Mouse (Mus musculus) telencephalon, adult 2 months (tissue): ENCODE measurements at regions not wholly inside any gene's neighbourhood (a gene's known extent, or its start where the extent isn't known, plus 50 kb on each side); places are given as distances from the start of the nearest gene placed in this dataset.

Source experiments
- DNase-seq: peaks from one replicate; pipeline ENCODE4 v3.0.0-alpha.2; 2011; ENCODE audit warnings: low read depth, low spot score

DNA sequence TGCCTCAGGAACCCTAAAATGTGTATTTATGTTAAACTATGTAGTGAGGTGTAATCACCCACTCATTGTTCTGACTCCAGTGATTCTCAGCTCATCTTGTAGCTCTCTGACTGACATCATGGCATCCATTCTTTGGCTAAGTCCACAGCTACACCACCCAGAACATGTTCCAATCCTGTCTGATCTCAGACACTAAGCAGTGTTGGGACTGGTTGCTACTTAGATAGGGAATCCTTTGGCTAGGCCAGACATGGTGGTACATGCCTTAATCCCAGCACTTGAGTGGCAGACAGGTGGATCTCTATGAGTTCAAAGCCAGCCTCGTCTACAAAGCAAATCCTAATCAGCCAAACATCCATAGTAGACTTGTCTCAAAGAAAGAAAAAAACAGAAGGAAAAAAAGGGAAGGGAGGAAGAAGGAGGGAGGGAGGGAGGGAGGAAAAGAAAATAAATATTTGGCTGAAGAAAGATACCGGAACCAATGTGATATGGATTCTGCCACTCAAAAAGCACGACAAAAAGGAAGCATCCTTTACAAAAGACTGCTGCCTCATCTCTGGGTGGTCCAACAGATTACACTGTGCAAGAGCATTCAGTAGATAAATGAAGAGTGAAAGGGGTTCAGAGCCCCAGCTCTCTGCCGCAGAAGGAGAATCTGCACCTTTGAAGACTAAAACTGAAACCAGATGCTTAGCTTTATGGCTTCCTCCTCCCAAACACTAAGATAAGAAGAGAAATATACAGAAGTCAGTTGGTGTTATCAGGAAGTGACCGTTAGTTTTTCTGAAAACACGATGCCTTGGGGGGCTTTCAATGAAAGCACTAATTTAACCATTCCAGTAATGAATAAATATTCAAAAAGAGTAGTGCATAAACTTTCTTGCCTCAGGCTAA, 51.5 kb upstream of the Med13 start:
- DNase-seq, result no peak

DNA sequence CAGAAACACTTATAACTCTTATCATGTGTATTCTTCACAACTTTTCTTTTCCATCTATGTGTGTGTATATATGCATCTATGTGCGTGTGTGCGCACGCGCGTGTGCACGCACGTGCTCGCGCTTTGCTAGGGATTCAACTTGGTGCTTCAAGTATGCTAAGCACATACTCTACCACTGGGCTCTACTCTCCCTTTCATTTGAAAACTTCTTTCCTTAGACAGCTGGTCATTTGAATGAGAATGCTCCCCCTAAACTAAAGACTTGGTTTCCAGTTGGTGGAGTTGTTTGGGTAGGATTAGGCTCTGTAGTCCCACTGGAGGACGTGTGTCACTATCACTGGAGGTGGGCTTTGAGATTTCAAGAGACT, 52.2 kb upstream of the Med13 start:
- DNase-seq, result no peak

DNA sequence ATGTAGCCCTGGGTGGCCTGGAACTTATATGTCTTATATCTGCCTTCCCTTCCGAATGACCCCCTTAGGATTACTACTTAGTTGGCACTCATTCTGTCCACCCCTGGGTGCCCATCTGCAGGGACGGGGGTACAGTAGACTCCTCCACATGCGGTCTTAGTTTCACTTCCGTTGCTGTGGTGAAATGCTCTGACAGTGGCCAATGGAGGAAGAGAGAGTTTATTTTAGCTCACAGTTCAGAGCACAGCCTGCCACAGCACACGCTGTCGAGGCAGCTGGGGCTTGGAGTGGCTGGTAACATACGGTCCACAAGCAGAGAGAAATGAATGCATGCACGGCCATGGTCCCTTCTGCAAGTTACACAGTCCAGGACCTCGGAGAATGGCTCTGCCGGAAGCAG, 53.1 kb upstream of the Med13 start:
- DNase-seq, result no peak

DNA sequence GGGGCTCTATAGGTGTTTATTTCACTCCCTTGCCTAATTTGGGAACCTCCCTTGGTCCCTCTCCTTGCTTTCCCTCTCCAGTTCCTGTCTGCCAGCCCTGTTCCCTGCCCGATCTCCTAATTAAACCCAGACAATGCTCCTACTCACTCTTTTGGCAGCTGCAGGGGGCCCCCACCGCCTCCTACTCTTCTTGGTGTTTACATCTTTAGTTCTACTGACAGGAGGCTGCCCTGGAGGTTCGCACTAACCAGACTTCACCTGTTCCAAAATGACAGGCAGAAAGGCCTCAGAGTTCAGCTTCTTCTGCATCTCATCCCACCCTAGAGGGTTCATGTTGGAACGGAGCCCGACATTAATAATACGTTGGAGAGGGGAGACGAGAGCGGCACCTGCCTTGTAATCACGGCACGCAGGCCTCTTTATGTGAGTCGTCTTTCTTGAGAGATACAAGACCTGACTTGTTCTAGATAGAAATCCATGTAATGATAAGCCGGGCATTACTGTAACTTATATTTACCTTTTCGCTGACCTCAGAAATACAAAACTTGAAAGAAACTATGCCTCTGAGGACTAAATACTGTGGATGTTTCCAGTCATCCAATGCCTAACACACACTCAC, 55.5 kb upstream of the Med13 start:
- no peak for DNase-seq

DNA sequence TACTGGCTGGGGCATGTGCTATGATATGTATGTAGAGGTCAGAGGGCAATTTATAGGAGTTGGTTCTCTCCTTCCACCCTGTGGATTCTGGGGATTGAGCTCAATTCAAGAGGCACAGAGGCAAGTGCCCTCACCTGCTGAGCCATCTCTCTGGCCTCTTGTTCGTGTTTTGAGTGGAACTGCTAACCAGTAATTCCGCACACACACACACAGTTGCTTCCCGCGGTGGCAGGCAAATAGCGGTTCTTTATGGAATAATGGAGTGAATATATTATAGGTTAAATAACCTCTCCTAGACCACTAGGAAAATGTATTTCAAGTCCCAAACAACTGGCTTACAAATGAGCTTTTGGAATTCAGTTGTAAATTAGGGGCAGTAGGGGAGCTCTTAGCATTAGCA, 59.1 kb upstream of the Med13 start:
- no peak for DNase-seq

DNA sequence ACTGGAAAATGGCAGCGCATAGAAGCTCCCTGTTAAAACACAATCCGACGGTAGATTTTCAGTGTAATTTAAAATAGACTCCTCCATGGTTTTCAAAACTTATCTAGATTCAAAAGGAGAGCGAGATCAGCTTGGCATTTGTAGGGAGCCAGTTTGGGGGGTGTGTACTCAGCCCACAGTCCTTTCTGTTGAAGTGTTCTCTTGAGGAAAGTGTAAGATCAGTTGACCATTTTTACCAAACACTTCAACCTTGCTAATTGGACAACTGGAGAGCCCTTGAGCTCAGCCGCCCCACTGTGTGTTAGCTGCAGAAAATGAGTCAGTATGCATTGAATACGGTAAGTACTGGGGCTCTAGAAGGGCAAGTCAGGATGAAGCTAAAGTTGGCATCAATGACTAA, 59.8 kb upstream of the Med13 start:
- no peak for DNase-seq

DNA sequence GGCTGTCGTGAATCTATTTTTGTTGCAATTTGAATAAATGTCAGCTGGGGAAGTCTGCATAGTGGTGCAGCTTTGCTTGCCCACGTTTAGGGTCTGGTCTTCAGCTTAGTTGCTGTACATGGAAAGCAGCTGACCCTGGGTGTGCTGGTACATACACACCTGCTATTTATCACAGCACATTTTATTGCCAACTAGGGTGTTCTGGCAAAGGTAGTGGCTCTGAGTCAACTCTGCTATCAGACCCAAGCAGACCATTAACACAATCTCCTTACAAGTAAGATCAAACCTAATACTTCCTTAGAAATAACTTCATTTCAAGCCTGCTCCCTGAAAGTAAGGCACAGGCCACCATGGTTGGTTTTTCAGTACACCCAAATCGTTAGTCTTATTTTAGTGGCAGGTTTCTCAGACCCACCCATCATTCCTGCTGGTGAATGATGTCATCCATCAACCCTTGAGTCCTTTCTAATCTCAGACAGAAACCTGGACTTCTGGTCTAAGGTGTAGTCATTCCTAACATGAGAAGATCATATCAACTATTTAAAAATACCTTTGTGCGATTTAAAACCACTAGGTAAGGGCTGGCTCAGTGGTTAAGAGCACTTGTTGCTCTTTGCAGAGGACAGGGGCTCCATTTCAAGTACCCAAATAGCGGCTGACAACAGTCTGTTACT, 62.5 kb upstream of the Med13 start:
- no peak for DNase-seq

DNA sequence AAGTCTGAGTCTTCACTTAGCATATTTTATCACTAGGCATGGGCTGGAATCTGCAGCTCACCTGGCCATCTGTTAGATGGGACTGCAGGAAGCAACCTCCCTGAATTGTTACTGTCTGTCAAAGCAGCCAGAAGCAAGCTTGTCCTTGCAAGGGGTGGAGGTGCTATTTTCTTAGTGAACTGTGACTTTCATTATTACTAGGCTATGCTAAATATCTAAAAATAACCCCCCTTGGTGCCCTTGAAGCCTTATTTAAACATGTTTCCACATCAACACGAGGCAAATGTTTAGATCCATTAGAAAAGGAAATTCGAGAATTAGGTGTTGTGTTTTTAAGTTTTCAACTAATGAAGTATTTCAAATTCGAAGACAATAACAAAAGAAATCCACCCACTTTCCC, 55.5 kb upstream of the Rnft1 start:
- no peak for DNase-seq

DNA sequence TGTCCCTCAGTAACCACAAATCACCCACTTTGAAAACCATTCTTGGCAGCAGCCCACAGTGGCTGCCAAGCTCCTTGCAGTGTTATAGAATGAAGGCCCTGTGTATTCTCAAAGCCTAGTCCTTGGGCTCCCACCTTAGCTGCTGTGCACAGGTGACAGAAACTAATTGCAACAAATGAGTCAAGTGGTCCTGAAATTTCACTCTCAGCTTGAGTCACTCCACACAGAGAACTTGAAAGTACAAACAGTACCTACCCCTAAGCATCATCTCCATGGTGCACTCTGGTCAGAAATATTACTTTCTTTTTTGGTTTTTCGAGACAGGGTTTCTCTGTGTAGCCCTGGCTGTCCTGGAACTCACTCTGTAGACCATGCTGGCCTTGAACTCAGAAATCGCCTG, 54.2 kb upstream of the Rnft1 start:
- DNase-seq, result no peak

DNA sequence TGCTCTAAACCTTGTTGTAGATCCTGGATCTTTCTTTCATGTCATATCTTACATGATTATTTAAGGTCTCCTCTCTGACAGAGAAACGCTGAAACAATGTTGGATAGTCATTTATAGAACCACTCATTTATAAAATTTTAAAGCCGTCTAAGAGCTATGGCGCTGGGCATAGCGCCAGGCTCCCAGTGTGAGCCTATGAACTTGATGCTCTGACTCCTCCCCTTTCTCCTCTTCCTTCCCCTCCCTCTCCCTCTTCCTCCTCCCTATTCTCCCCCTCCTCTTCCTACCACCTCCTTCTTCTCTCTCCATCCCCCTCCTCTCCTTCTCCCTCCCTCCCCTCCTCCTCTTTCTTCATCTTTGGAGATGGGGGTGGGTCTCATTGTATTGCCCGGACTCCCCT, 52.9 kb upstream of the Rnft1 start:
- DNase-seq, result no peak

DNA sequence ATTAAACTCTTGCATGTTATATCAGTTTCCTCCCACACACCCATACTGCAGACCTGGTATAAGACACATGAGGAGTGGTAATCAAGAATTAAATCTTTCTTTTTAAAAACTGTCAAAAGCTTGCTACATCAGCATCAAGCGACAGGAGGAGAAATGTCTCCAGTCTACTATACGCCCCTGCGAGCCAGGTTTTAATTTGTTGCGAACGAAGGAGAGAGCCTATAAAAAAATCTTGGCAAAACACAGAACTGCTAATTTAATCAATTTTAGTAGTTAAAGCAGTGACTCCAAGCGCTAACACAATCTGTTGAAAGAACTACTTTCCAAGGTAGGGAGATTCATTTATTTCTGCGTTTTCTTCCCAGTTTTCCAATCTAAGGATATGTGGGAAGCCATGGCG, 50.4 kb upstream of the Rnft1 start:
- DNase-seq, result peak; percentile 79
